Mouse (Mus musculus) adrenal gland, postnatal 25 days (tissue): ENCODE measurements around the gene 1300017J02Rik. TPM values are rescaled to one million over a fixed set of nuclear protein-coding genes. Genes with fewer than 3 reads are reported as not detected.
A peak's percentile ranks its signal among the peaks of the same experiment; 100 is the strongest.
"Not testable (repeated sequence)": the region's sequence is repeated elsewhere in the genome, so short reads cannot be mapped to it uniquely, and the experiment has no call there.

Source experiments
- DNase-seq: peaks from one replicate; pipeline ENCODE4 v3.0.0; 2021; ENCODE audit warnings: mixed read lengths
- long read RNA-seq: library from polyadenylated mRNA; stranded (forward); transcript quantifications from one replicate; pipeline ENCODE4 v2.0.0, GENCODE M21; 2021
- total RNA-seq: library from RNA; stranded (reverse); gene quantifications from 2 replicates; pipeline ENCODE4 v1.2.3, GENCODE M21; 2021

Gene 1300017J02Rik
- 0.82 and 4.6 TPM in 2 replicates for total RNA-seq
- long read RNA-seq, transcript 1300017J02Rik-201 (17 exons, 2,284 nt), result major isoform, 256 of 323 reads
- long read RNA-seq, partial matches to known transcripts, result 21 of 323 reads
- long read RNA-seq, other reads (novel, unspliced or antisense), result 46 of 323 reads

GRCm38 (mm10) chr9:103304927-103305326 is at the start of gene 1300017J02Rik, which contains the start of gene Topbp1:
1300017J02Rik (minus strand) TSS chr9:103305082.
Topbp1 (plus strand) TSS chr9:103305215.
- DNase-seq, result peak; percentile 94

GRCm38 (mm10) chr9:103353500-103354260 is 48.8 kb upstream of the 1300017J02Rik start:
- DNase-seq, result not testable (repeated sequence)

DNA sequence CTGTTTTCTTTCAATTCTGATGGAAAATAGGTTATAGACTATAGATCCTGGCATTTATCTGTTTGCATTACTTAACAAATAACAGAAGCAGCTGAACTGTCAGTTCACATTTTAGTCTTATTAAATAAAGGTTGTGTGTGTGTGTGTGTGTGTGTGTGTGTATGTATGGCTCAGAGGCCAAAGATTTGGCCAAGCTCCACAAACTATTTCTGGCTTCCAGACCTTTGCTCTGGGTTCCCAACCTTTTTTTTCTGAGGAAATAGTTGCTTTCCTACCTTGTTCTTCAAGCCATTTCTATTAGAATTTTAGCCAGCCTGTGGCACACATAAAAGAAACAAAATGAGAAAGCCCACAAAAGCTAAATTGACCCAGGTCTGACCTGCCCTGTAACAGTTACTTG is 43.9 kb upstream of the 1300017J02Rik start:
- DNase-seq, result no peak

GRCm38 (mm10) chr9:103347996-103348490 is 43.2 kb upstream of the 1300017J02Rik start:
- DNase-seq, result no peak

GRCm38 (mm10) chr9:103347045-103347444 is 42.2 kb upstream of the 1300017J02Rik start:
- no peak for DNase-seq

GRCm38 (mm10) chr9:103336912-103337311 is 32.0 kb upstream of the 1300017J02Rik start:
- no peak for DNase-seq

GRCm38 (mm10) chr9:103332663-103333062 is 27.8 kb upstream of the 1300017J02Rik start:
- DNase-seq, result no peak

DNA sequence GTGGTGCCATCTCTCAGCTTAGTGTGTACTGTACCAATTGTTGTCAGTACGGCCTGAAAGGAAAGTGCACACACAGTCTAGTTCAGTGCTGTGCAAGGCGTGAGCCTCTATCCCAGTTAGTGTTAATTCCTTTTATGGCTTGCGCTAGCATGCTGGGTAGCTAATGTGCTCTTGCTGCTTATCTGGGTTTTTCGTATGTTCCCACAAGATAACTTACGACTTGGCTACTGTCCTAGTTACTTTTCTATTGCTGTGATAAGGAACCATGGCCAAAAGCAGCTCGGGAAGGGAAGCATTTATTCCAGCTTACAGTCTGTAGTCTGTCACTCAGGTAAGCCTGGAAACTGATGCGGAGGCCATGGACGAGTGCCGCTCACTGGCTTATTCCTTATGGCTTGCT is 21.6 kb upstream of the 1300017J02Rik start:
- DNase-seq, result no peak

GRCm38 (mm10) chr9:103324678-103325077 is 19.8 kb upstream of the 1300017J02Rik start:
- DNase-seq, result no peak

GRCm38 (mm10) chr9:103309832-103310231 is 5.0 kb upstream of the 1300017J02Rik start:
- no peak for DNase-seq

DNA sequence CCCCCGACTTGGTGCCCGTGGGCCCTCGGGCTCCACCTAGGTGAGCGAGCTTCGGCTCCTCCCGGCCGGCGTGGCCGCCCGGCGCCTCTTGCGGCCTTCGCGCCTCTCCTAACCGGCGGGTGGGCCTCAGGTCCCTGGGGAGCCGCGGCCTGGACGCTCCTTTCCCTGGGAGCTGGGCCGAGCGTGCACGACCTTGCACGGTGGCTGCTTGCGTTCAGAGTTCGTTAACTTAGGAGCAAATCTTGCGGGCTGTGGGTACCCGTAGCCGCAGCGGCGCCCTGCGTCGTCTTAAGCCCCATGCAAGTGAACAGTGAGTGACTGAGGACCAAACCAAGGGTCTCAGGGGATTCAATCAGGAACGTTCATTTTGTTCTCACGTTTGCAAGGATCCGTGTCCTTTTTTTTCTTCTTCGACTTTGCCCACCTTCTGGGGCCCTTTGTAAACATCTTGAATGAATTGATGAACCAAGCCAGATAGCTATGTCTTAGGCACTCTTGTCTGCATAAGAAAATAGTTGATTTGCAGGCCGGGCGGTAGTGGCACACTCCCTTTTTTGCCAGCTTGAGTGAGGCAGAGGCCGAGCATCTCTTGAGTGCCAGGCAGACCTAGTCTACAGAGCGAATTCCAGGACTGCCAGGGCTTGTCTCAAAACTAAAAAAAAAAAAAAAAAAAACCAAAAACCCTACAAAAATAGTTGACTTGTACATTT is 605 bp upstream of the 1300017J02Rik start:
- no peak for DNase-seq

DNA sequence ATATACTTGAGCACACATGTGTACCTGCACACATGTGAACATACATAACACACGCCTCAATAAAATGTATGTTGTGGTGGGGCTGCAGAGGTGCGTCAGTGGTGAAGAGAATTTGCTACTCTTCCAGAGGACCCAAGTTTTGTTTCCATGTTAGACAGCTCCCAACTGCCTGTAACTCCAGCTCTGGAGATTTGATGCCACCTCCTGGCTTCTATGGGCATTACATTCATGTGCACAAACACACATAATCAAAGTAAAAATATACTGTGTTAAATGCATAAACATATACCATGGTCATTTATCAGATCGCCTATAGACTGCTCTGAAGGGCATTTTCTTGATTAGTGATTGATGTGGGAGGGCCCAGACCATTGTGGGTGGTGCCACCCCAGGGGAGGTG is 2.2 kb downstream of the 1300017J02Rik start:
- peak; percentile 27 for DNase-seq

DNA sequence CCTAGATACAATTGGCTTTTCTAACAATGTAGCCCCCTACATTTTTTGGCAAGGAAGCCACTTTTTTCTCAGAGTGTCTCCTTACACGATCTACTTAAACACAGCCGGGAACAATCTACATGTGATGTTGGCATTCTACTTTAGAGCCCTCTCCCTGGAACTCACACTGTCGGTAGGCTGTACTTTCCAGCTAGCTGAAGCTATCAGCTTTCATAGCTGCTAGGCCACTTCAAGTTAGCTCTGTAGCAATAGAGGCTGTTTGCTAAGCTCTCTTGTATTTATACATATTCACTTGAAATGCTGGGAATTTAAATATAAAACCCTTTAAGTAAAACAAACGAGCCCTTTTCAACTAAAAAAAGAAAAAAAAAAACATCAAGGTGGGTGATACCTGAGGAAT is 2.6 kb downstream of the 1300017J02Rik start:
- DNase-seq, result no peak

GRCm38 (mm10) chr9:103301086-103301485 is 3.8 kb downstream of the 1300017J02Rik start:
- DNase-seq, result no peak

DNA sequence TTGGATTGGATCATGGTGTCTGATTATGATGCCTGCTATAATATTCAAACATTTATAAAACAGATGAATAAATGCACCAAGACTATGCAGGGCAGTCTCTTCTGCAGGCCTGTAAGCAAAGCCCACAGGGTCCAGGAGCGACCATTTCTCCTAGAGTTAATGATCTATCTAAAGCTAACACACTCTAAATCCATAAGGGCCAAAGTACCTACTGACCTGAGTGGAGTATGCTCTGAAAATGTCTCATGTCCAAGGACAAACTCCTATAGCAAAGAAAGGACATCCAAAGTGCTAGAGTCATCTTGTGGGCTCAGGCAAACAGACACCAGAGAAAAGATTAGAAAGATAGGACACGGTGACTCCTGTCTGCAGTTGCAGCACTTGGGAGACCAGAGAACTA is 10.4 kb downstream of the 1300017J02Rik start:
- DNase-seq, result no peak

DNA sequence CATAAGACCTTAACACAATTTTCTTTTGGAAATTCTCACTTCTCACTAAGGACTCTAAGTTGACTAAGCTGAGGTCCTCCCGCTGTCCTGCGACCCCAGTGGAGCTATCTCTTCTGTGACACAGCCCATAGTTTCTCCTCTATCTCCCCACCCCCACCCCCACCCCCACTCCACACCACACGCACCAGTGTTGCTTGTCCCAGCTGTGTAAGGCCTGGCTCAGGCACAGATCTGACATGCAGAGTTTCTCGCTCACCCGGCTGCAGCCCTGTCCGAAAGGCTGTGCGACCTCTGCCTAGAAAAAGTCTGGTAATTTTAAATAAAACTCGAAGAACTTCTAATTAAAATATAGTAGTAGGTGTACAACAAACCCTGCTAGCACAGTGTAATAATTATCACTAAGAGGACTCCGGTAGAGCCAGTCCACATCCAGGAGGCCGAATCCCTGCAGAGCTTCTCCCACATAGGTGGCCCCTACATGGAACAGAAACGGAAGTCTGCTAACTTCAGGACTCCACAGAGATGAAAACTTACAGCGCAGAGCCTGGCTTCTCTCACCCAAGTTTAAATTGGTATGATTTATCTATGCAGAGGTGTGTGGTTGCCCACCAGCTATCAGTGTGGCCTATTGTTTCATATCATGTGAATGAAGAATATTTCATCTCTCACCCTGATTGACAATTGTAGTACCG is 16.2 kb downstream of the 1300017J02Rik start:
- no peak for DNase-seq

- DNase-seq, result no peak
Observed at GRCm38 (mm10) chr9:103287840-103288488, 16.9 kb downstream of the 1300017J02Rik start.

DNA sequence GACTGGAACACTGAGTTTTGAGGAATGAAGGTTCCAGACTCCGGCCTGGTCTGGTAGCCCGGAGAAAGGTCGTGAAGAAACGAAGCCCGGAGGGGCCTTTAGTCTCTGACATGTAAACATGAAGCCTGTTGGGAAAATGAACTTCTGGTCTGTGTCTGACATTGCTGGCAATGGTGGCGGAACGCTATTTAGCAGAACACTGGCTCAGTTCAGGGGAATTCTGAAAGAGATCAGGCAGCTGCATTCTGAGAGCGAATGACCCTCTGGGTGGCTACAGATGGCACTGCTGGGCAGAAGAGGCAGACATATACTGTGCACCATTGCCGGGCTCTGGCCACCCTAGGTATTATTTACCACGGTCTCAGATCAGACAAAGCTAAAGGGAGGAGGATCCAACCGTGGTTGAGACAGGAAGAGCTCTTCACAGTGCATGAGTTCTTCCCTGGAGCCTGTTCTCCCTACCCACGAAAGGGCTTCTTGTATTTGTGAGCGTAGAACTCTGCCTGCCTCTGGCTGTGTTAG is 17.9 kb downstream of the 1300017J02Rik start:
- no peak for DNase-seq

GRCm38 (mm10) chr9:103286396-103286795 is 18.5 kb downstream of the 1300017J02Rik start:
- no peak for DNase-seq

- DNase-seq, result no peak
Observed at GRCm38 (mm10) chr9:103276876-103277275, 28.0 kb downstream of the 1300017J02Rik start.

DNA sequence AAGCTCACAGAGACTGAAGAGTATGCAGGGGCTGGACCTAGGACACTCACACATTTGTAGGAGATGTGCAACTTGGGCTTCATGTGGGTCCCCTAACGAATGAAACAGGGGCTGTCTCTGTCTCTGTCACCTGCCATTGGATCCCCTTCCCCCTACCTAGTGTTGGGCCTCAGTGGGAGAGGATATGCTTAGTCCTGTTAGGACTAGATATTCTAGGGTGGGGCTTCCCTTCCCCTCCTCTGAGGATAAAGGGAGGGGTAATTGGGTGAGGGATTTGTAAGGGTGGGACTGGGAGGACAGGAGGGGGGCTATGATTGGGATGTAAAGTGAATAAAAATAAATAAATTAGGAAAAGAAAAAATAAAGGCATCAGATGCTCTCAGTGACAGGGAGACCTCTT is 29.2 kb downstream of the 1300017J02Rik start:
- no peak for DNase-seq

DNA sequence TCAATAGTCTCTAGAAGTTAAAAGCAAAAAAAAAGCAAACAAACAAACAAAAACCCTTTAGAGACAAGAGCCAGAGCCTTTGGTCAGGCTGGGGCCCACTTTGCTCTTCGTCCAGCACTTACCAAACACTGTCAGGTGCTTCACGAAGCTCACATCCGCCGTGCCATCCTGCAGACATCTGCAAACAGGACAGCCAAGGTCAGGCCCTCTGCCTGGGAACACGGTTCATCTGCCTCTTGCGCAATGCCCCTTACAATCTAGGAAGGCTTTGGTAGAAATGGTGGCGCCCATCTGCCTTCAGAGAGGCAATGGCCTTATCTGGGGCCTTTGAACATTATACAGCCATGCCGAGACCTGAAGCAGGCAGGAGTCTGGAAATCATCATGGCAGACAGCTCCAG is 30.1 kb downstream of the 1300017J02Rik start:
- DNase-seq, result no peak
